Mouse (Mus musculus) testis, adult 2 months (tissue): ENCODE results near the gene Sh3gl3.

Source experiments
- CTCF ChIP-seq: fragments of 200-500 bp; IDR thresholded peaks from 2 replicates; pipeline ENCODE4 v1.5.1; 2012; ENCODE audit warnings: low read depth, mild to moderate bottlenecking, inconsistent platforms, low read length, moderate library complexity; ENCODE audit not compliant: control insufficient read depth, insufficient read depth, insufficient replicate concordance
- POLR2A ChIP-seq: fragments of 200-500 bp; IDR thresholded peaks from 2 replicates; pipeline ENCODE4 v1.6.1; 2012; ENCODE audit warnings: low read depth, mild to moderate bottlenecking, inconsistent platforms, low read length, moderate library complexity; ENCODE audit not compliant: control insufficient read depth

- no peak for TF ChIP-seq CTCF
- no peak for TF ChIP-seq POLR2A
These were observed 35.4 kb upstream of the Sh3gl3 start for GRCm38 (mm10) chr7:82138196-82138595.
